Mouse (Mus musculus) ES-E14 (cell line): ENCODE measurements around the gene Rars. TPM values are rescaled to one million over a fixed set of nuclear protein-coding genes. Genes with fewer than 3 reads are reported as not detected.
A peak's percentile ranks its signal among the peaks of the same experiment; 100 is the strongest.
"Not testable (repeated sequence)": the region's sequence is repeated elsewhere in the genome, so short reads cannot be mapped to it uniquely, and the experiment has no call there.

Experiments used
- DNase-seq: peaks from one replicate; pipeline ENCODE4 v3.0.0-alpha.2; 2013; ENCODE audit warnings: low read depth, low spot score
- H3K27ac ChIP-seq: 2 replicates; pipeline ENCODE4 v1.5.1; 2012; ENCODE audit warnings: low read depth, mild to moderate bottlenecking, low read length, moderate library complexity, mixed read lengths; ENCODE audit not compliant: poor library complexity, insufficient read depth, severe bottlenecking
- H3K36me3 ChIP-seq: 2 replicates; pipeline ENCODE4 v1.6.1; 2012; ENCODE audit warnings: mild to moderate bottlenecking, low read length, moderate library complexity, mixed read lengths; ENCODE audit not compliant: control insufficient read depth, poor library complexity, insufficient read depth, severe bottlenecking
- H3K4me1 ChIP-seq, 2 experiments: fragments of 150-350 bp in 1 of 2; sonication (generic) in 1 of 2; 2 replicates each; pipeline ENCODE4 v1.6.1; 2012; ENCODE audit warnings: low read length in 2 of 2, mild to moderate bottlenecking in 1 of 2, mixed read lengths in 1 of 2; ENCODE audit not compliant: control insufficient read depth in 2 of 2, insufficient read depth in 2 of 2, poor library complexity in 1 of 2
- H3K4me3 ChIP-seq, 2 experiments: fragments of 150-350 bp in 1 of 2; sonication (generic) in 1 of 2; 2 replicates each; pipeline ENCODE4 v1.5.1; 2012; ENCODE audit warnings: low read length in 2 of 2, low read depth in 1 of 2, mild to moderate bottlenecking in 1 of 2, mixed read lengths in 1 of 2; ENCODE audit not compliant: insufficient read depth in 1 of 2, poor library complexity in 1 of 2, severe bottlenecking in 1 of 2
- H3K9ac ChIP-seq: 2 replicates; pipeline ENCODE4 v1.6.1; 2012; ENCODE audit warnings: low read depth, mild to moderate bottlenecking, low read length, mixed read lengths; ENCODE audit not compliant: poor library complexity, insufficient read depth, severe bottlenecking
- H3K9me3 ChIP-seq: fragments of 150-350 bp; sonication (generic); 2 replicates; pipeline ENCODE4 v1.6.1; 2012; ENCODE audit warnings: low read depth, mild to moderate bottlenecking, low read length; ENCODE audit not compliant: control insufficient read depth, insufficient read depth
- CHD2 ChIP-seq: IDR thresholded peaks from 2 replicates; pipeline ENCODE4 v1.6.1; 2014; ENCODE audit warnings: mild to moderate bottlenecking, low read depth, low read length, inconsistent platforms
- HCFC1 ChIP-seq: IDR thresholded peaks from 2 replicates; pipeline ENCODE4 v1.6.1; 2012; ENCODE audit warnings: low read length, inconsistent platforms, borderline replicate concordance; ENCODE audit not compliant: insufficient read depth
- MAFK ChIP-seq: IDR thresholded peaks from 2 replicates; pipeline ENCODE4 v1.6.1; 2014; ENCODE audit warnings: mild to moderate bottlenecking, low read depth, low read length, inconsistent platforms; ENCODE audit not compliant: insufficient read depth
- ZC3H11A ChIP-seq: IDR thresholded peaks from 2 replicates; pipeline ENCODE4 v1.6.1; 2012; ENCODE audit warnings: low read depth, mild to moderate bottlenecking, inconsistent platforms, low read length, borderline replicate concordance
- ZNF384 ChIP-seq: IDR thresholded peaks from 2 replicates; pipeline ENCODE4 v1.6.1; 2012; ENCODE audit warnings: low read depth, low read length, inconsistent platforms
- in situ Hi-C, 2 experiments: fragments of 600-800 bp; cut with MboI; formaldehyde crosslinking; loops; one replicate each; pipeline ENCODE4 v1.15.1; 2025; ENCODE audit warnings: low sequenced_read_pairs in 2 of 2, inconsistent platforms in 1 of 2; ENCODE audit not compliant: unreplicated experiment in 2 of 2
- total RNA-seq: library from RNA; depleted of rRNA; stranded (reverse); fragments of 300-350 nt; gene quantifications from 2 replicates; pipeline ENCODE4 v1.2.3, GENCODE M21; 2012

The Rars gene
- total RNA-seq, 1 experiment: 156 TPM

- no peaks in the 10 kb centered on the region for H3K9me3 ChIP-seq
- no peak within 1 kb of the TSS for H3K9ac ChIP-seq
- DNase-seq: peak; percentile 75
- no peaks in the 10 kb centered on the region for H3K36me3 ChIP-seq
- in situ Hi-C loops: no loop called here
- H3K27ac ChIP-seq: no peak within 1 kb of the TSS
- peaks cover 0 to 4% of the 10 kb centered on the region in 2 experiments; a peak in 1 of 4 replicates for H3K4me1 ChIP-seq
- TF ChIP-seq MAFK: no peak
- no peak for TF ChIP-seq ZC3H11A
- no peak for TF ChIP-seq HCFC1
- TF ChIP-seq ZNF384: no peak
- TF ChIP-seq CHD2: no peak
- peak within 1 kb of the TSS; percentile 62 to 63 for H3K4me3 ChIP-seq
These were observed 35.4 kb downstream of the Rars start, which contains the start of gene Fbll1 for GRCm38 (mm10) chr11:35798874-35799273. Gene Fbll1 (minus strand): TSS chr11:35798884.

DNA sequence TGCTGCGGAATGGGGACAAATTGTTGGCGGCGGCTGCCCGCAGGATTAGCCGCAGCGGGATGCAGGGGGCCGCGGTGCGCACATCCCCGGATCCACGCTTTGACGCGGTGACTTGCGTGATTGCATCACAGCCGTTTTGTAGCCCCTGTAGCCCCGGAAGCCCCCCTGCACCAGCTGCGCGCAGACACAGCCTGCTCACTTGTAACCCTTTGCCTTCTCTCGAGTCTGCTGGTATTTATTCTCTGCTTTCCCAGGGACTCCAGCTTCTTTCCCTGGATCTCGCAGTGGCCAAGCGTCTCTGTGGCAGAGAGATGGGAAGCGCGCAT, 35.8 kb downstream of the Rars start:
- H3K4me1 ChIP-seq: peaks cover 0 to 4% of the 10 kb centered on the region in 2 experiments; a peak in 1 of 4 replicates
- no peak overlapping the region for H3K9ac ChIP-seq
- TF ChIP-seq HCFC1: no peak
- no peaks in the 10 kb centered on the region for H3K9me3 ChIP-seq
- in situ Hi-C loops: no loop called here
- peak overlapping the region; percentile 62 to 63 for H3K4me3 ChIP-seq
- H3K27ac ChIP-seq: no peak overlapping the region
- DNase-seq: no peak
- H3K36me3 ChIP-seq: no peaks in the 10 kb centered on the region

DNA sequence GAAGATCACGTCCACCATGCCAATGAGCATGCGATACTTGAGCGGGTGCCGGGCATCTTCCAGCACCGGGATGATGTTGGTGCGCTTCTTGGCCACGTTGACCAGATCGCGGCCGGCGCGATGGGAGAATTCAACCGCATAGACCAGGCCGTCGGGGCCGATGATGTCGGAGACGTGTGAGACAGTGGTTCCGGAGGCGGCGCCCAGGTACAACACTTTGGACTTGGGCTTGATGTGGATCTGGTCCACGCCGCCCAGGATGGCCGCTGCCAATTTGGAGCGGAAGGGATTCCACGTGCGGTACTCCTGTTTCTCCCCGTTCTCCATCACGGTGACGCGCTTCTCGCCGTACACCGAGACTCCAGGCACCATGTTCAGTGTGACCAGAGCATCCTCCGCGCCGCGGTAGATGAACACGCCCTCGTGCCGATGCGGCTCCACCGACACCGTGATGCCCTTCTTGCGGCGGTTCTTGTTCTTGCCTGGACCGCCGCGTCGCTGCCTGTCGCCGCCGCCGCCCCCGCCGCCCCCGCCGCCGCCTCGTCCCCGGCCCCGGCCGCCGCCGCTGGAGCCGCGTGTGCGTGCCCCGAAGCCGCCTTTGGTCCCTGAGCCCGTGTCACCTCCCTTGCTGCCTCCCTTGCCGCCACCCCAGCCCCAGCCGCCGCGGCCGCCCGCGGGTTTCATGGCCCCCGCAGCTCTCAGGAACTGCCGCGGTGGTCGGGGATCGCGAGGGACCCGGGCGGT, 36.4 kb downstream of the Rars start:
- Histone ChIP-seq H3K4me1 (peaks cover 0 to 4% of the 10 kb centered on the region in 2 experiments; a peak in 1 of 4 replicates), H3K9me3 (no peaks in the 10 kb centered on the region), H3K27ac (no peak overlapping the region), H3K9ac (no peak overlapping the region), H3K36me3 (no peaks in the 10 kb centered on the region), H3K4me3 (peak overlapping the region; percentile 62 to 63)
- in situ Hi-C loops: no loop called here
- no peak for DNase-seq
- TF ChIP-seq CHD2 (no peak), ZC3H11A (no peak), MAFK (no peak), HCFC1 (no peak), ZNF384 (no peak)

DNA sequence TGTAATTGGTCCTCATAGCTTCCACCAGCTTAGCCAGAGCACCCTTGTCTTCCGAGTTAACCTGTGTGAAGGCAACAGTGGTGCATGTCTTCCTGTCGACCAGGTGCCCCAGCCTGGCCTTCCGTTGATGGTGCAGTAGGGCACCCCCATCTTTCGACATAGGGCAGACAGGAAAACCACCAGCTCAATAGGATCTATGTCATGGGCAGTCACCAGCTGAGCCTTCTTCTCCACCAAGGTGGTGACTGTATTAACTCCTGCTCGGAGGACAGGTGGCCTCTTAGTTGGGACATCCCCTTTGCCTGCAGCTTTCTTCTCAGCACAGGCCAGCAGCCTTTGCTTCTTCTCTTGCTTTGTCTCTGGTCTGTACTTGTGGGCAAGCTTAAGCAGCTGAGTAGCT, 41.5 kb downstream of the Rars start:
- H3K9me3 ChIP-seq, H3K9ac ChIP-seq, H3K36me3 ChIP-seq, DNase-seq, in situ Hi-C loops, H3K27ac ChIP-seq, H3K4me1 ChIP-seq, H3K4me3 ChIP-seq: not testable (repeated sequence)

GRCm38 (mm10) chr11:35788443-35788842, 45.9 kb downstream of the Rars start:
- no peak overlapping the region for H3K9ac ChIP-seq
- H3K4me1 ChIP-seq: peaks cover 0 to 5% of the 10 kb centered on the region in 2 experiments; a peak in 1 of 4 replicates
- peaks cover 8% of the 10 kb centered on the region for H3K36me3 ChIP-seq
- H3K9me3 ChIP-seq: no peaks in the 10 kb centered on the region
- no peak for DNase-seq
- in situ Hi-C loops: no loop called here
- H3K4me3 ChIP-seq: no peak overlapping the region
- H3K27ac ChIP-seq: no peak overlapping the region
- TF ChIP-seq ZC3H11A (no peak), HCFC1 (no peak), ZNF384 (no peak), CHD2 (no peak), MAFK (no peak)
